Mouse (Mus musculus): ENCODE measurements at regions not wholly inside any gene's neighbourhood (a gene's known extent, or its start where the extent isn't known, plus 50 kb on each side); places are given as distances from the start of the nearest gene placed in this dataset.

DNA sequence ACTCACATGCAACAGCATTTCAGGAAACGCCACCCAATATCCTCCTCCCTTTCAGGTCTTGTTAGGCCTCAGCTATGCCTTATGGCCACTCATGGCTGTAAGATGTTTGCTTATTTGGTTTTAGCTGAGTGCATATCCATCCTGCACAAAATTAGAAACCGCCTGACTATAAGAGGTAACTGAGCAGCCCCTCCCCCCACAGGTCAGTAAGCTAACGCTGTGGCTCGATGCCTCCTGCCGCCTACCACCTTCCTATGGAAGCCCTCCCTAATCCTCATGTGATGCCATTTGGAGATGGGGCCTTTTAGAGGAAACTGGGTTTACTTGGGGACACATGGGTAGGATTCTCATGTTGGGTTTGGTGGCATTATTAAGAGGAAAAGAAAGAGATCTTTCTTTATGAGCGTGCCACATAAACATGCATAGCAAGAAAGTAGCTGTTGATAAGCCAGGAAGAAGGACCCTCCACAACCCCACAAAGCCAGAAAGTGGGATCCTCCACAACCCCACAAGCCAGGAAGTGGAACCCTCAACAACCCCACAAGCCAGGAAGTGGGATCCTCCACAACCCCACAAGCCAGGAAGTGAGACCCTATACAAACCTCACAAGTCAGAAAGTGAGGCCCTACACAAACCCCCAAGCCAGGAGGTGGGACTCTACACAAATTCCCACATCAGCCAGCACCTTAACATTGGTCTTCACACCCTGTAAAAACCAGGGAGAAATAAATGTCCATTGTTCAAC, 134.5 kb downstream of the Tmem17 start:
- DNase-seq: no peak

DNA sequence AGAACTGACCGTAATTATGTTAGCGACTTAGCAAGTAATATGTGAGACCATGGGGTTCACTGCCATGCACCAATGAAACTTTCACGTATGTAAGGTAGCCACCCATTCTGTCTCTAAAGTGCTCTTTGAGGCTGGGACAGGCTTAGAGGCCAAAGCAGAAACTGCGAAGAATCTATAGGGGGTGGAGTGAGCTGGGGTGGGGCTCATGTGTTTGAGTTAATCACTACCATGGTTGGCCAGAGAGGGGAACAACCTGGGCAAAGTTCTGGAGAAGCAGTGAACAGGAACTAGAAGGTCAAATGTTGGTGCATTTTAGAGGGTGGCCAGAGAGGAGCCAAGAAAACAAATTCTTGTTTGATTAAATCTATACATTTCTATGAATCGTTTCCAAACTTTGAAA, 136.4 kb downstream of the Tmem17 start:
- no peak for DNase-seq

DNA sequence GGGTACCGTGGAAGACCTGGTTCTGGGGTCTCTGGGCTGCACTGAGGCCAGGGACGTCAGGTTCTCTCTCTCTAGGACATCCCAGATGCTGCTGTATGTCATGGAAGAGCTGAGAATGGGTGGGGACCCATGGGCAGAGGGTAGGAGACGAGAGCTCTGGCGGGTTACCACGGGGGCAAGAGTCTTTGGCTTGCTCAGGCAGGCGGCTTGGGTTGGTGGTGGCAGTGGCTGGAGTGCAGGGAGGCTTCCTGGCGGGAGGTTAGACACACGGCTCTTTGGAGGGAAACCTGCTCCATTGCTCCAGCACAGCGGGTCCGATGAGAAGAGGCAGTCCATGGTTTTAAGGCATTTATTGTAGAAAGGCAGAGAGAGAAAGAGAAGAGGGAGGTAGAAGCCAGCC, 138.9 kb downstream of the Tmem17 start:
- no peak for DNase-seq

DNA sequence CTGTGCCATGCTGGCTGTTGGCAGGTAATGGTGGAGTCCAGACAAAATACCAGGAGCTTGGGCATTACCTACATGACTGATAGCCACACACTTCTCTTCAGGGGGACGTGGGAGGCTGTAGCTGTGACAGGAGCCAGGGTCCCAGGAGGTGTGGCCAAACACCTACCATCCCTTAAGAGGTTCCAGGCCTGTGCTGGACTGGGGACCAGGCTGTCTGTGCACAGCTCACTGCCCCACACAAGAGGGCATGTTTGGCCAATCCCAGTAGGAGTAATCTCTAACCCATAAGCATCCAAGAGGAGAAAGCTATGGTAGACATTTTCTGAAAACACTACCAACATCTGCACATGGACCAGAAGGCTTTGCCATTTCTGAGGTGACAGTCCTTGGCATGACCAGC, 139.4 kb downstream of the Tmem17 start:
- no peak for DNase-seq

DNA sequence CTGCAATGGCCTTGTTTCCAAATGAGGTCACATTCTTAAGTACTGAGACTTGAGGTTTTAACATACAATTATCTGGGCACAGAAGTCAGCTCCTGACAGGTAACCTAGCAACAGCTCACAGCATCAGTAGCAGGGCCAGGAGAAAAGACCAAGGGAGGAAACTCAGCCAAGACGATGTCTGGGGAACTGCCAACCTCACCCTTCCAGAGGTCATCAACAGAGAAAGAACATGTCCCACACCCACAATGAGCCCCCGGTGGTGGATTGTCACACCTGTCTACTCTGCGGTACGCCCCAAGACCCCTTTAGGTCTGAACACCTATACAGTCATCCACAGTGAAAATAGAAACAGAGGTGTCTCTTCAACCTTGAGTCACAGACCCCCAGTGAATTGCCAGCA, 140.0 kb downstream of the Tmem17 start:
- DNase-seq: no peak

DNA sequence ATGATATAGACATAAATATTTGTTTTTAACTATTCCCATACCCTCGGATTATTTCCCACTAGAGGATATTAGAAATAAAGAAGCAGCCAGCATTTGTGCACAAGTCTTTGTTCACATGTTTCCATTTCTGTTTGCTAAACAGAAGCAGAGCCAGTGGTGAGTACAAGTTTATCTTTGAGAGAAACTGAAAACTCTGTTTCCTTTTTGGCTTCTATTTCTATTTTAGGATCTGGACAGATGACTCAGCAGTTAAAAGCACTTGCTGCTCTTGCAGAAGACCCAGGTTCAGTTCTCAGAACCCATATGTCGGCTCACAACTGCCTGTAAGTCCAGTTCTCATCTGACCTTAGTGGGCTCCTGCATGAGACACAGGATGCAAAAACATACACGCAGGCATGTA, 141.0 kb downstream of the Tmem17 start:
- DNase-seq: no peak

DNA sequence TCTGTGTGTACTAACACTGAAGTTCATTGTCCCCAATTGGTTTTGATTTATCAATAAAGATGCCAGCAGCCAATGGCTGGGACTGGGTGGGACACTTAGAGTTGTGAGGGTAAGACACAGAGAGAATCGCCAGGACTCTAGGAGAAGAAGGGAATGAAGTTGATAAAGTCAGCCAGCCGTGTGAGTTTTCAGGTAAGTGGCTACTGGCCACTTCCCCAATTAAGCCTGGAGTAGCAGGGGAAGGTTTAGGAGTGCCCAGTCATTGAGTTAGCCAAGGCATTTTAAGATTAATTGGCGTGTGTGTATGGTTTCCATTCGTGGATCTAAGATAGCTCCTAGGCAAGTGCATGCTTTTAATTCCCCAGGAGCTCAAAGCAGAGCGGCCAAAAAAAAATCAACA, 141.5 kb downstream of the Tmem17 start:
- DNase-seq: no peak

DNA sequence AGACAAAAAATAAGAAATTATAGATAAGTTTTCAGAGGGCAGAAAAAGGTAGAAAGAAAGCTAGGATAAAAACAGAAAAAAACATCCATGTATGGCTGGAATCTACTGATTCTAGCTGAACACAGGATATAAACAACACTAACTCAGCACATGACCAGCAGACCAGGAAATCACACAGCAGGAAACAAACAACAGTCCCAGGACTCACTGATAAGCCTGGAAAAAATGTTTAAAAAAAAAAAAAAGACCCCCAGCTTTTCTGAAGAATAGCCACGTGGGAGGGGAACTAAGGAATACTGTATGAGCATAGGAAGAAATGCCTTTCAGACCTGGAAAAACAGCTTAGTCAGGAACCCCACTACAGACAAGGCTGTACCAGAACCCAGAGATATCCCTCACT, 145.7 kb downstream of the Tmem17 start:
- no peak for DNase-seq

DNA sequence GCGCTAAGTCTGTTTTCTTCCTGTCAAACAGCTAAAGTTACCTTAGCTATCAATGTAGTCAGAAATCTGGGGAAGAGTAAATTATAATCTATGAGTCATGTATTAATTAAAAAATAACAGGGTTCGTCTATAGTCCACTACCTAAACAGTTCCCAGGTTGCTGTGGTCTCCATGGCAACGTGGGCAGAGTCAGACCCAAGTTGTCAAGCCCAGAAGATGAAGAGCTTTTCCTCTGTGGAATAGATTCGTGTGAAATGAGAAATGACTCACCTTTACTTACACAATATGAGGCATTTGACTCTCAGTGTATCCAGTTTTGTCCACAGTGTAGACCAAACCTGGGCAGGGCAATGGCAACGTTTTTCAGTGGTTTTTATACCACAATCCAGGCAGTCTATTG, 149.2 kb downstream of the Tmem17 start:
- no peak for DNase-seq

DNA sequence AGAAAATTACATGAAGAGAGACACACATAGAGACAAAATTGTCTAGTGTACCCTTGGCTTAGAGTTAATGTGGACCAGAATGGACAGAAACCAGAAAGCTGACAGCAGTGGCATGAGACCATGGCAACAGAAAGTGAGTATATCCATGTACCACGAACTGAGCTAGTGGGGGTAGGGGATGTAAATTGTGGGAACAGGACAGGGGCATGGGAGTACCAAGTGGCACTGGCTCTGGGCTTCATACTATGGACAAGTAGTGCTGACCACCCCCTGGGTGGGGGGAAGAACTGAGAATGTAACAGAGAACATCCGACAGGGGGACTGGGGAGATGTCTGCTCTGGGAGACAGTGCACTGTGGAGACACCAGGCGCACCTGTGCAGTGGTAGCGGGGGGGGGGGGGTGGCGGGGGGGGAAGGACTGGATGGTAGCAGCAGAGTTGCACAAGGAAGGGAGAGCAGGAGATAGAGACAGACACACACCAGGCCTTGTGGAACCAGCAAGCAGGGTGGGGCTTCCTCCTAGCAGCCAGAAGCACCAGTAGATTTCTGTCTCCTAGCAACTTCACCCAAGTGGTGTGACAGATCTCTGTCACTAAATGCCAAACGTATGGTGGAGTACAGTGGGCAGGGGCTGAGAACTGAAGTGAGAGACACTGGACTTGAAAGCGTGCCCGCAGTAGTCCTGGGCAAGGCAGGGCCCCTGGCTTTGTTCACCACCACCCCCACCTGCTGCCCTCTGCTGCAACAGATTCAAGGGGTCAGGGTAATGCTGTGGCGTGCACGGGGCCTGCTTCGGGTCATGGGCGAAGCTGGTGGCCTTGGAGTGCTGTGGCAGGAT, 150.0 kb downstream of the Tmem17 start:
- no peak for DNase-seq

DNA sequence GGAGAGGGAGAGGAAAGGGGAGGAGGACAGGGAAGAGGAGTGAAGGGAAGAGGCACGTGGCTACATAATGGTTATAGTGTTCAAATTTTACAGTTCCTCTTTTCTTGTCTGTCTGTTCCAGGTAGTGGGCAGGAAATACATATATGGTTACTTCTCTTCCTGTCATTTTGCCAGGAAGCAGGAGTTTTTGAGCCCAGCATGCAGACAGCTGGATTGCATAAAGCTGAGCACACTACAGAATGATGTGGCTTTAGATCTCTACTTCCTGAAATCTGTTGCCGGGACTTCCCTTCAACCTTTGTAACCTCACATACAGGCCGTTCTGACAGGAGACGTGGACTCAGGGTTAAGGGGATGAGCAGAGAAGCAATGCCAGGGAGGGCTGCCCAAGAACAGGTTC, 154.1 kb downstream of the Tmem17 start:
- peak; percentile 42 to 47 for DNase-seq

DNA sequence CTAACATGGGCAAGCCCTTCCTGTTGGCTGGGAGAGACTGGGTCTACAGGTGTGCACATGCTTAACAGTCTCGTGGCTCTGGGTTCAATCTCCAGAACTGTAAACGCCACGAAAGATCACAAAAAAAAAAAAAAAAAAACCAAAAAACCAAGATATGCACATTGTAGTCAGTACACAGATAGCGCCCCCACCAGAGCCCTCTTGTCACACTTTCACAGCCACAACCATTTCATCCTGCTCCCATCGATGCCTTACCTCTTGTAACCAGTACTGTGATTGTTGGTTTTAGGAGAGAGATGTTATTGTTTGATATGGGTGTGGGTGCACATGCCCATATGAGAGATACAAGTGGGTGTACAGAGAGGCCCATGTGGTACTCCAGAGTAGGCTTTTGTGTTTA, 154.5 kb downstream of the Tmem17 start:
- no peak for DNase-seq

DNA sequence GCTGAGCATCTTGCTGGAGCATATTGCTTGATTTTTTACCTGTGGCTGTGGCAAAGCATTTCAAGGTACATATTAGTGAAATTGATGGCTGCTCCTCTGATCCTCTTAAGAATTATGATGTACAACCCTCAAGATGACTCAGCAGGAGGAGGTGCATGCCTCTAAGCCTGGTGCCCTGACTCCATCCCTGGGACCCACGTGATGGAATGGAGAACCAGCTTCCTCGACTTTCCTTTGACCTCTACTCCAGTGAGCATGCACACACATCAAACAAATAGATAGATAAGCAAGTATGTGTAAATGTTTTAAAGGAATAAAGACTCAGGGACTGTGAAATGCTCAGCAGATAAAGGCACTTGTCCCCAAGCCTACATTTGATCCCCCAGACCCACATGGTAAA, 156.3 kb downstream of the Tmem17 start:
- DNase-seq: no peak

DNA sequence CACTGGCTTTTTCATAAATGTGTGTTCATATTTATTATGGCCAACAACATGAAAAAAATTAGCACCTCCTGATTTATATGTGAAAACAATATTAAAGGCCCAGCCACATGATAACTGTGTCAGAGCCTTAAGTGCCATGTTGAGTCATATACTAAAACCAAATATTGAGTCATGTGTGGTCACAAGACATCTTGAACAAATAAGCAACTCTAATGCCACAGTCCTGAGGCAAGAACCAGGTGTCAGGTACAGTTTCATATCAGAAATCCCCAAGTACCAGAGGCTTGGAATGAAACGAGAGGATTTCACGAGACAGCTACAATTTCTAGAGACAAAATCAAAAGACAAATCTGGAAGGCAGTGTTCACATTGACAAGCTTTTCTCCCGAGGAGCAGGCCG, 157.4 kb downstream of the Tmem17 start:
- DNase-seq: no peak

DNA sequence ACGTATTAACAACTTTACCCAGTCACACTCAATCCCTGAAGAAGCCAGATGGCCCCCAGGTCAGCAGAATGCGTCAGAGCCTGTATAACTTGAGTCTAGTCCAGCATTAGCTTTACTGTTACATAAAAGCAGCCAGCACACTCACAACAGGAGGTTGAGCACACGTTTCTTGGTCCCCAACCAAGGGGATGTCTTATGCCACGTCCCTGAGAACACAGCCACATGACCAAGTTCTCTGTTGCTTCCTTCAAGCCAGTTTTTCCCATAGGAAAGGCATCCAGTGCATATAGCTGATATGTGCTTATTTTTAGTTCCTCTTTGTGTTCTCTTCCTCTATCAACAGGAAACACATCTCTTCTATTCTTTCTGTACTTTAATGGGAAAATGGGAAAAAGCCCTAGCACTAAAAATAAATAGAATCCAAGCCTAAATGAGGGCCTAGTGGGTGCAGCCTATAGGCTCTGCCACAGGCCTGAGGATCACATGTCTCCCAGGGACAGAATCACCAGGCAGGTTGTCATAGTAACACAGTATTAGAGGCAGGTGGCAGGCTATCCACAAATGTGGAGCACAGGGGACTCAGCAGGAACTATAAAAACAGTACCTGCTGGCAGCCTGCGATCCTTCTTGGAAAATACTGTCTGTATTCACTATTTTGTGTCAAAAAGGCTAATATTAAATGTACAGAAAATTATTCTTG, 160.1 kb downstream of the Tmem17 start:
- DNase-seq: no peak

DNA sequence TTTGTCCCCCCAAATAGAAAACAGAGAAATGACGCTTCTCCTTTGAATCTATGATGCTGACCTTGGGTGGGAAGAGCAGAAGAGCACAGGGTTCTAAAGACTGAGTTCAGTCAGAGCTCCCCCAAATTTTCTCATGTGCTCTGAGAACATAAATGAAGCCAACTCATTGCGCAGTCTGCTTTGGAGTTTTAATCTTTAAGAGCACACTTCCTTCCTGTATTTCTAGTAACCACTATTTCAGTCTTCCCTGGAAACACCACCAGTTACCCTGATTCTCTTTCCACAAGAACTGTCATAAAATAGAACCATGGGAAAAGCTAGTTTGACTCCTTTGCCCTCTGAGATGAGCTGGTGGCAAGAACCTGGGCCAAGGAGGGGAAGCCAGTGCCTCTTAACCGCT, 163.2 kb downstream of the Tmem17 start:
- no peak for DNase-seq

DNA sequence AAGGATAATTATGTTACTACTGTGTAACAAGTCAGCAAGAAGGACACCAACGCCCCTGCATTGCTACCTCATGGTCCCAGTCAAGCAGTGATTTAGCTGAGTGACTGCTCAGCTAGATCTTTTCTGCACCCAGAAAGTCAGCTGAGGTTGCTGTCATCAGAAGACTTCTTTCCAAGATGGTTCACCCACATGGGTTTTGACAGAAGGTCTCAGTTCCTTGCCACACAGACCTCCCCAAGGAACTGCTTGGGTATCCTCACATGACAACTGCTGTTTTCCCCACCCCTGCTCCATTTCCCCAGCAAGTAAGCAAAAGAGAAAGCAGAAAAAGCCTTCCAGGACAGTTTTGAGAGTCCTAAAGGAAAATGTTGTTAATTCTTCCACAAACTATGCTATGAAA, 163.9 kb downstream of the Tmem17 start:
- no peak for DNase-seq

DNA sequence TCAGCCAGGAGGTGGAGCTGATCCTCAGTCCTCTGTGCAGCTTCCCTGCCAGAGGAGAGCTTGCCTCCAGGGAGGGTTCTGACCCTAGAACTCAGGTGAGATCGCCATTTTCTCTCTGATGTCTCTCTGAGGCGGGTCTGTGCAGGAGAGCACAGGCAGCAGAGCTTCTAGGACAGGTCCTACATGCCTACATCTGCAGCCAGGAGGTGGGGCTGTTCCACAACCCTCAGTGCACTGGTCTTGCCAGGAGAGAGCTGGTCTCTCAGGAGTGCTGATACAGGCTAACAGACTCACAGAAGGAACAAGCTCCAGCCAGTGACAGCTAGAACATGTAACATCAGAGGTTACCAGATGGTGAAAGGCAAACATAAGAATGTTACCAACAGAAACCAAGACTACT, 165.4 kb downstream of the Tmem17 start:
- peak; percentile 69 to 74 for DNase-seq

DNA sequence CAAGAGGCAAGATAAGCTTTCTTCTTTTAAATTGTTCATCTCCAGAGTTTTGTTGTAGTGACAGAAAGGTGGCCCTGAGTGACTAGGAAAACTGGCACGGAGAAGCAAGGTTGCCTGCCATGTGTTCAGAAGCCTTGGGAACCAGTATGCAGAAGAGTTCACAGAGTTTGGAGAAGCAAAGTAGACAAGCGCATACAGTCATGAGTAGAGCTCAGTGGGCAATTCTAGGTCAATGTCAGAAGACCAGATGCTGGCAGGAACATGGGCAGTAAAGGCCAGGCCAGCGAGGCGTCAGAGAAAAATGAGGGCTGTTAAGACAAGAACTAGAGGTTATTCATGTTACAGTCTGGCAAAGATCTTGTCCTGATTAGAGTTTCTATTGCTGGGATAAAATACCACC, 172.7 kb downstream of the Tmem17 start:
- DNase-seq: no peak

DNA sequence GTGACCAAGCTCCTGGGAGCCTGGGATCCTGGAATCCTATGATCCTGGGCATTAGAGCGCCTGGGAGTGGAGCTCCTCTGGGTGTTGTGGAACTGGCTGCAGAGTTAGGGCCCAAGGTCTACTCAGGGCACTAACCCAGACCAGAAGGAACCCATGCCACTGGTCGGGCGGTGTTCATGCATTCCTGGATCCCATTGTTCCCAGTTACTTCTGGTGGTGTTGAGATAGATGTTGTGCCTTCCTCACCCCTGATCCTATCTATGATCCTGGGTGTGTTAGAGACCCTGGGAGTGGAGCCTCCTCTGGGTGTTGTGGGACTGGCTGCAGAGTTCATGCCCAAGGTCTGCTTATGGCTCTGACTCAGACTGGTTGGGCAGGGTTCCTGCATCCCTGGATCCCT, 169.9 kb downstream of the B3gnt2 start:
- DNase-seq: no peak

DNA sequence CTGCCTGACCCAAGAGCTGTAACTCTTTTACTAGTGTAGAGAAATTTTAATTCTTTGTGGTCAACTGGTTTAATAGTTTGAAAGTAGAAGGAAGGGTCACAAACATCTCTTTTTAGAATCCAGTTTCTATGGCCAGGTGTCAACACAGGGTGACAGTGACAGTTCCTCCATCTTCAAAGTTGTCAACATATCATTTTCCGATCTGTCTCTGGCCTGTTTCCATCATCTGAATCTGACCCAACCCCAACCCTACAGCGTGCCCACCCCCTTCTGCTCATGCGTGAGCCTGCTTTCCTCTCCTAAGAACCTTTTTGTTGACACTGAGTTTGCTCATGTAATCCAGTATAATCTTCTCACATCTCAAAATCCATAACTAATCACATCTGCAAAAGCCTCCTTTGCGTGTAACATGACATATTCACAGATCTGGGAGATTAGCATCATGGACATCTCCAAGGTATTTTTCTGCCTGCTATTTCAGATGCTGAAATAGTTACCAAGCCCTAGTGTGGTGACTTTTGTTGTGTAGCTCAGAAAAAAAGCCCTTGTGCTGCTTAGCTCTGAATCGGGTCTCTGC, 168.4 kb downstream of the B3gnt2 start:
- DNase-seq: peak; percentile 4 to 19

DNA sequence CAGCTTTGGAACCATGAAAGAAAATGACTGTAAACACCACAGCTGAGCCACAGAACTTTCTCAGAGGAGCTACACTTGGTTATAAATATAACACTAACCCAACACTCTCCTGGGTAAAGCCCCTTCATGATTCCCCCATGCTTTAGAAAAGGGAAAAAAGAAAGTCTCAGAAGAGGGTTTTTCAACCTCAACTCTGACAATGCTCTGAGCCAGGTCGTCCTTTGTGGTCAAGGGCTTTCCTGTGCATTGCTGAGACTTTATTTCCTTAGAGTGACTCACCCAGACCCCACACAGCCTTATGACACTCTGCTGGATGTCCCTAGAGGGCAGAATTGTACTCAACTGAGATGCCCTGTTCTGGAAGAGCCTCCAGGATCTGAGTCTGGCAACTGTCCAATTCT, 167.8 kb downstream of the B3gnt2 start:
- DNase-seq: peak; percentile 53 to 58

DNA sequence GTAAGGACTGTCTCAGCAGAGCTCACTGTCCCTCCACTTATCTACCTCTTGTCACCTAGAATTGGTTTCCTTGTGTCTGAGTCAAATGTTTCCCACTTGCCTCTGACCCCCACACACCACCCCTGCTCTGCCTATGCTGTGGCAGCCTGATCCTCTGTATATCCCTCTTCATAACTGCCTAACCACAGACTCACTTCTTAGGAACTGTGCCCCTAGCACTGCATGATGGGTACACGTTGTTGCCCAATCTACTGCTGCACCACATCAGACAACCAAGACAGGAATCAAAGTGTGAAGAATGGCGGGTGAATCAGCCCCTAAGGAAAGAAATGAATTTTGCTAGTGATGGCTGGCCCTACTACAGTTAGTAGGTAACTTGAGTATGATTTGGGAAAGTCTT, 167.4 kb downstream of the B3gnt2 start:
- no peak for DNase-seq

DNA sequence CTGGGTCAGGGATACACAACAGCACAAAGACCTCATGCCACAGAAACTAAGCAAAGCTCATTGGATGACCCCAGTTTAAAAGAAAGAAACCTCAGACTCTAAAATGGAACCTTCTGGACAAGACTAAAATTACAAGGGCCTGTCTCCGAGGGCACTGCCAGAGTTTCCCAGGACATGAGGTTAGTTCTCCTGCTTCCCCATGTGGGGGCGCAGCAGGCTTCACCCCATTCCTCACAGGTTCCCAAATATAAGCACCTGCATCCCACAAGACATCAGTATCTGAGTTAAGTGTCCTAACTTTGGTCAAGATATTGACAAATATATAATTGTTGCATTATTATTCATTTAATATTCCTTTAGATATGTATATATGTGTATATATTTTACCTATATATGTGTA, 166.8 kb downstream of the B3gnt2 start:
- no peak for DNase-seq

Data from B cell, adult 2 months (primary cell).